Mouse (Mus musculus): ENCODE data around the gene Tmbim7. TPM values are rescaled to one million over a fixed set of nuclear protein-coding genes. Genes with fewer than 3 reads are reported as not detected.

The Tmbim7 gene
- polyA plus RNA-seq, 1 experiment from 2014 or later, result not detected

DNA sequence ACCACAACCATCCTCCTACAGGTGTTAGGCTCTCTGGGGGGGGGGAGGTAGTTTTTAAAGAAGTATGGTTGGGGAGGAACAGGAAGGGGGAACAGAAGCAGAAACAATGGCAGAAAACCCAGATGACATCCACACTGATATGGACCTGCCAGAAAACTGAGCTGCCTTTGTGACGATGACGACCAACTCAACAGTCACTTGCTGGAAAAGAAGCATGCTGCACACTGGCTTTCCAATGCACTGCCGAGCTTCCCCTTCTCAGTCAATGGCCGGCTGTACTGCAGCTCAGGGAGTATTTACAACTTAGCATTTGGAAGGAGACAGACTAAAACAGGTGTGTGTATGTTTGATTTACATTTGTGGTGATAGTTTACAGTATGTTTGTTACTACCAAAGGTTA, 44.2 kb downstream of the Tmbim7 start:
- Histone ChIP-seq H3K27ac (no peak overlapping the region), H3K4me3 (replicated peaks; ENCODE audit: low read length) (no peak overlapping the region), H3K27me3 (ENCODE audit: control insufficient read depth, insufficient read depth, low read length) (no peaks in the 10 kb centered on the region), H3K4me1 (replicated peaks; ENCODE audit: control insufficient read depth, insufficient read depth, low read length) (no peaks in the 10 kb centered on the region), H3K9me3 (ENCODE audit: control insufficient read depth, low read length) (no peaks in the 10 kb centered on the region), H3K9ac (no peak overlapping the region), H3K36me3 (replicated peaks; ENCODE audit: control insufficient read depth, insufficient read depth) (peaks cover 75% of the 10 kb centered on the region), H3K4me2 (replicated peaks) (no peak overlapping the region)
- ATAC-seq (ENCODE audit: low FRiP score) (no peak), DNase-seq (ENCODE audit: low spot score) (no peak)
- 89% methylated on average over 4 of the region's 4 CpGs for WGBS

- no peaks in the 10 kb centered on the region for H3K4me1 ChIP-seq (replicated peaks; ENCODE audit: control insufficient read depth, insufficient read depth, low read length)
- 92% methylated on average over 3 of the region's 3 CpGs for WGBS
- no peak overlapping the region for H3K4me3 ChIP-seq (replicated peaks; ENCODE audit: low read length)
- H3K9ac ChIP-seq, result no peak overlapping the region
- H3K36me3 ChIP-seq (replicated peaks; ENCODE audit: control insufficient read depth, insufficient read depth), result peaks cover 83% of the 10 kb centered on the region
- H3K27me3 ChIP-seq (ENCODE audit: control insufficient read depth, insufficient read depth, low read length), result no peaks in the 10 kb centered on the region
- DNase-seq (ENCODE audit: low spot score) (no peak), ATAC-seq (ENCODE audit: low FRiP score) (no peak)
- no peaks in the 10 kb centered on the region for H3K9me3 ChIP-seq (ENCODE audit: control insufficient read depth, low read length)
- H3K27ac ChIP-seq, result no peak overlapping the region
- no peak overlapping the region for H3K4me2 ChIP-seq (replicated peaks)
Measured at GRCm38 (mm10) chr5:3696031-3696430, 45.0 kb downstream of the Tmbim7 start.

- no peak for ATAC-seq (ENCODE audit: low FRiP score)
- Histone ChIP-seq H3K27ac (no peak overlapping the region), H3K36me3 (replicated peaks; ENCODE audit: control insufficient read depth, insufficient read depth) (peaks cover 71% of the 10 kb centered on the region), H3K27me3 (ENCODE audit: control insufficient read depth, insufficient read depth, low read length) (no peaks in the 10 kb centered on the region), H3K4me2 (replicated peaks) (no peak overlapping the region), H3K4me1 (replicated peaks; ENCODE audit: control insufficient read depth, insufficient read depth, low read length) (no peaks in the 10 kb centered on the region), H3K4me3 (replicated peaks; ENCODE audit: low read length) (no peak overlapping the region), H3K9me3 (ENCODE audit: control insufficient read depth, low read length) (no peaks in the 10 kb centered on the region), H3K9ac (no peak overlapping the region)
- 96% methylated on average over 5 of the region's 5 CpGs for WGBS
- DNase-seq (ENCODE audit: low spot score), result no peak
Measured at GRCm38 (mm10) chr5:3700025-3700424, 49.0 kb downstream of the Tmbim7 start.

DNA sequence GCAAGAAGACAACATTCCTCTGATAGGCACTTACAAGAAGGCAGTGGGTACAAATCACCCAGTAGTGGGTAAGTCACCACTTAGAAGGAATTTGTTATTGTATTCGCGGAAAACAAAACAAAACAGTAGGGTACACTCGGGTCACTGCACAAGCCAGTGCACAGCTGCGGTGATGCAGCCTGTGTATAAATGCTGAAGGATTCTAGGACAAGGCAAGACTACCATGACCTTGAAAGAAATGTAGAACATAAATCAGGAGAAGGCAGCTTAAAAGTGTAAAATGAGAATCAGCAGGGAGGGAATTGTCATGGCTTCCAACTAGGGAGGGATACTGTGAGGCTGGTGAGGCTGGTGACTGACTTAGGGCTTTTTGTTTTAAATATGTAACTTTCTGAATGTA, 51.2 kb downstream of the Tmbim7 start:
- Histone ChIP-seq H3K27ac (no peak overlapping the region), H3K4me1 (replicated peaks; ENCODE audit: control insufficient read depth, insufficient read depth, low read length) (no peaks in the 10 kb centered on the region), H3K9me3 (ENCODE audit: control insufficient read depth, low read length) (no peaks in the 10 kb centered on the region), H3K36me3 (replicated peaks; ENCODE audit: control insufficient read depth, insufficient read depth) (peaks cover 64% of the 10 kb centered on the region), H3K4me3 (replicated peaks; ENCODE audit: low read length) (no peak overlapping the region), H3K4me2 (replicated peaks) (no peak overlapping the region), H3K9ac (no peak overlapping the region), H3K27me3 (ENCODE audit: control insufficient read depth, insufficient read depth, low read length) (no peaks in the 10 kb centered on the region)
- WGBS, result 64% methylated on average over 4 of the region's 4 CpGs
- ATAC-seq (ENCODE audit: low FRiP score) (no peak), DNase-seq (ENCODE audit: low spot score) (no peak)

- H3K4me1 ChIP-seq (replicated peaks; ENCODE audit: control insufficient read depth, insufficient read depth, low read length), result no peaks in the 10 kb centered on the region
- H3K27me3 ChIP-seq (ENCODE audit: control insufficient read depth, insufficient read depth, low read length), result no peaks in the 10 kb centered on the region
- no peak overlapping the region for H3K27ac ChIP-seq
- ATAC-seq (ENCODE audit: low FRiP score) (no peak), DNase-seq (ENCODE audit: low spot score) (no peak)
- 96% methylated on average over 5 of the region's 5 CpGs for WGBS
- peaks cover 76% of the 10 kb centered on the region for H3K36me3 ChIP-seq (replicated peaks; ENCODE audit: control insufficient read depth, insufficient read depth)
- H3K9me3 ChIP-seq (ENCODE audit: control insufficient read depth, low read length), result no peaks in the 10 kb centered on the region
- H3K4me3 ChIP-seq (replicated peaks; ENCODE audit: low read length), result no peak overlapping the region
- no peak overlapping the region for H3K9ac ChIP-seq
- H3K4me2 ChIP-seq (replicated peaks), result no peak overlapping the region
Measured at GRCm38 (mm10) chr5:3715800-3716199, 64.8 kb downstream of the Tmbim7 start.

DNA sequence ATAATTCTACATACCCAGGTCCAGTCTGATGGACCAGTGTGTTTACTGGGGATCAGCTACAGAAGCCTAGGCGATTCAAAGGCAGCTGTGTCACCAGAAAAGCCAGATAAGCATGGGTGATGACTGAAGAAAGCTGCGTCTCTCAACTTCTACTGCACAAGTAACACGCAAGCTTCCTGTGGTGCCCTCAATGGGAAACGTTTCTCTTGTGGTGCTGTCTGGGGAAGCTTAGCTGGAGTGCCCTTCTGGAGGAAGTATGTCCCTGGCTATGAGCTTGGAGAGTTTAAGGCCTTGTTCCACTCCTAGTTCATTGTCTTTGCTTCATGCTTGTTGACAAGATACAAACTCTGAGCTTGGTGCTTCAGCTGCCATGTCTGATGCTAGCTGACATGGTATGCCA, 68.4 kb downstream of the Tmbim7 start:
- Histone ChIP-seq H3K27ac (no peak overlapping the region), H3K4me2 (replicated peaks) (no peak overlapping the region), H3K27me3 (ENCODE audit: control insufficient read depth, insufficient read depth, low read length) (no peaks in the 10 kb centered on the region), H3K36me3 (replicated peaks; ENCODE audit: control insufficient read depth, insufficient read depth) (peaks cover 72% of the 10 kb centered on the region), H3K9ac (no peak overlapping the region), H3K4me1 (replicated peaks; ENCODE audit: control insufficient read depth, insufficient read depth, low read length) (no peaks in the 10 kb centered on the region), H3K4me3 (replicated peaks; ENCODE audit: low read length) (no peak overlapping the region), H3K9me3 (ENCODE audit: control insufficient read depth, low read length) (no peaks in the 10 kb centered on the region)
- ATAC-seq (ENCODE audit: low FRiP score) (no peak), DNase-seq (ENCODE audit: low spot score) (no peak)
- WGBS, result 95% methylated on average over 4 of the region's 4 CpGs

DNA sequence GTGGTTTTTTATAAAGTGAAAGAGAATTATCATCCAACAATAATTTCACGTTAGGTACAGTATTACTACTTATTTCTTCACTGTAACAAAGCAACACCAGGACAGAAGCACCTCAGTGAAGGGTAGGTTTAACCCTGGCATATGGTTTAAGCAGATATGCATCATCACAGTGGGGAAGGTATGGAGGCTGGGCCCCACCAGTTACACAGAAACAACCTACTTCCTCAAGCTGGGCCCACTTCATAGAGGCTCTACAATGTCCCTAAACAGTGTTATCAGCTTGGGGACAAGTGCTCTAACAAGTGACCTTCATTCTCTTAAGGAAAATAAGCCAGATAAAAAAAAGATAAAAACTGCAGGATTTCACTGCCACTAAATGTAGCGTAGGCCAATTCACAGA, 71.9 kb downstream of the Tmbim7 start:
- Histone ChIP-seq H3K36me3 (replicated peaks; ENCODE audit: control insufficient read depth, insufficient read depth) (peaks cover 67% of the 10 kb centered on the region), H3K4me1 (replicated peaks; ENCODE audit: control insufficient read depth, insufficient read depth, low read length) (no peaks in the 10 kb centered on the region), H3K9ac (no peak overlapping the region), H3K4me2 (replicated peaks) (no peak overlapping the region), H3K9me3 (ENCODE audit: control insufficient read depth, low read length) (no peaks in the 10 kb centered on the region), H3K4me3 (replicated peaks; ENCODE audit: low read length) (no peak overlapping the region), H3K27me3 (ENCODE audit: control insufficient read depth, insufficient read depth, low read length) (no peaks in the 10 kb centered on the region), H3K27ac (no peak overlapping the region)
- DNase-seq (ENCODE audit: low spot score), result no peak
- 94% methylated on average over 2 of the region's 2 CpGs for WGBS
- ATAC-seq (ENCODE audit: low FRiP score), result no peak

DNA sequence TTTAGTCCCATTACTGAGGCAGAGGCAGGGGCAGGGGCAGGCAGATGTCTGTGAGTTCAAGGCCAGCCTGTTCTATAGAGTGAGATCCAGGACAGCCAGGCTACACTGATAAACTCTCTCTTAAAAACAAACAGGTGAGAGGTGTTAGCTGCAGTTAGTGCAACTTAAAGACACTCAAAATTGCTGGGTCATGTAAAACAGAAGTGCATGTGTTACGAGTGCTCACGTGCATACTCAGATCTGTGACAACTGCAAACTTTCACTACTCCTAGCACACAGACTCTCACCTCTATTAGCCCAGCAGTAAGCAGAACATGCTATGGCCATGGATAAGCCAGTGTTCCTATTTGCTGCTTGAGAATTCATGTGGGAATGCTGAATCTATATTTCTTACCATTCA, 72.4 kb downstream of the Tmbim7 start:
- DNase-seq (ENCODE audit: low spot score), result no peak

DNA sequence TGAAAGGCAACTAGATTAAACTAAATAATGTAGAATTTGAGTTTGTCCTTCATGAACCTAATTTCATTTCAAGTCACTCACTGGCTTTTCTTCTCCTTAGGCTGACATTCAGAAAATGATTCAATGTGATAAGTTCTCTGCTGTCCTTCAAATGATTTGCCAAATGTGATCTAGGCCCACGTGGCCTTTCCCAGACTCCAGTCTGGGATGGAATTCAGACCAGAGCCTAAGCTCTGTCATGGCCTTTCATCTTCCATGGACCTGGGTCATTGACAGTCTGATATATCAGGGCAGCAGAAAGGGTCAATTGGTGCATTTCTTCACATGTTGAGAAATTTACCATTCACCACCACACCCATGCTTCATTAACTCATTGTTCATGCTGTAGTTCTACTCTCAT, 74.5 kb downstream of the Tmbim7 start:
- 89% methylated on average over 1 of the region's 1 CpGs for WGBS

More for the DNA sequence above, 72.4 kb downstream of the Tmbim7 start:
- WGBS, result 97% methylated on average over 2 of the region's 2 CpGs
- H3K4me3 ChIP-seq (replicated peaks; ENCODE audit: low read length), result no peak overlapping the region
- no peak overlapping the region for H3K27ac ChIP-seq
- H3K36me3 ChIP-seq (replicated peaks; ENCODE audit: control insufficient read depth, insufficient read depth), result peaks cover 68% of the 10 kb centered on the region
- no peak overlapping the region for H3K9ac ChIP-seq
- no peaks in the 10 kb centered on the region for H3K9me3 ChIP-seq (ENCODE audit: control insufficient read depth, low read length)
- H3K4me2 ChIP-seq (replicated peaks), result no peak overlapping the region
- no peaks in the 10 kb centered on the region for H3K27me3 ChIP-seq (ENCODE audit: control insufficient read depth, insufficient read depth, low read length)
- H3K4me1 ChIP-seq (replicated peaks; ENCODE audit: control insufficient read depth, insufficient read depth, low read length), result no peaks in the 10 kb centered on the region
- ATAC-seq (ENCODE audit: low FRiP score), result no peak

GRCm38 (mm10) chr5:3728820-3729219, 77.8 kb downstream of the Tmbim7 start:
- Histone ChIP-seq H3K4me3 (replicated peaks; ENCODE audit: low read length) (no peak overlapping the region), H3K27ac (no peak overlapping the region), H3K36me3 (replicated peaks; ENCODE audit: control insufficient read depth, insufficient read depth) (peaks cover 30% of the 10 kb centered on the region), H3K27me3 (ENCODE audit: control insufficient read depth, insufficient read depth, low read length) (no peaks in the 10 kb centered on the region), H3K4me1 (replicated peaks; ENCODE audit: control insufficient read depth, insufficient read depth, low read length) (no peaks in the 10 kb centered on the region), H3K4me2 (replicated peaks) (no peak overlapping the region), H3K9ac (no peak overlapping the region), H3K9me3 (ENCODE audit: control insufficient read depth, low read length) (no peaks in the 10 kb centered on the region)
- WGBS, result 77% methylated on average over 5 of the region's 5 CpGs
- DNase-seq (ENCODE audit: low spot score) (no peak), ATAC-seq (ENCODE audit: low FRiP score) (no peak)

More for the DNA sequence above, 74.5 kb downstream of the Tmbim7 start:
- H3K36me3 ChIP-seq (replicated peaks; ENCODE audit: control insufficient read depth, insufficient read depth), result peaks cover 48% of the 10 kb centered on the region
- no peaks in the 10 kb centered on the region for H3K4me1 ChIP-seq (replicated peaks; ENCODE audit: control insufficient read depth, insufficient read depth, low read length)
- H3K9ac ChIP-seq, result no peak overlapping the region
- H3K27me3 ChIP-seq (ENCODE audit: control insufficient read depth, insufficient read depth, low read length), result no peaks in the 10 kb centered on the region
- DNase-seq (ENCODE audit: low spot score) (no peak), ATAC-seq (ENCODE audit: low FRiP score) (no peak)
- H3K4me2 ChIP-seq (replicated peaks), result no peak overlapping the region
- H3K9me3 ChIP-seq (ENCODE audit: control insufficient read depth, low read length), result no peaks in the 10 kb centered on the region
- no peak overlapping the region for H3K4me3 ChIP-seq (replicated peaks; ENCODE audit: low read length)
- no peak overlapping the region for H3K27ac ChIP-seq

Data from hindbrain, embryonic 14.5 days (tissue).